Mouse (Mus musculus) heart, embryonic 14.5 days (tissue): ENCODE measurements around the gene Bahcc1. TPM values are rescaled to one million over a fixed set of nuclear protein-coding genes. Genes with fewer than 3 reads are reported as not detected.
A peak's percentile ranks its signal among the peaks of the same experiment; 100 is the strongest.

Experiments
- ATAC-seq: fragments of 200-750 bp; cut with Nextera tagmentation; 2 replicates; pipeline ENCODE4 v1.8.0; 2017; ENCODE audit warnings: low read depth, moderate TSS enrichment; ENCODE audit not compliant: insufficient number of reproducible peaks, insufficient read depth, low FRiP score
- H3K27ac ChIP-seq, 2 experiments: fragments of 200-500 bp in 1 of 2; fragments of 300-500 bp in 1 of 2; sonication (generic) in 1 of 2; replicated peaks in 1 of 2; 2 replicates each; pipeline ENCODE4 v1.5.1; 2012 to 2014; ENCODE audit warnings: low read depth in 2 of 2, low read length in 2 of 2, control low read depth in 1 of 2, mild to moderate bottlenecking in 1 of 2, mixed read lengths in 1 of 2; ENCODE audit not compliant: control insufficient read depth in 1 of 2, insufficient read depth in 1 of 2
- H3K27me3 ChIP-seq: fragments of 300-500 bp; sonication (generic); 2 replicates; pipeline ENCODE4 v1.6.1; 2014; ENCODE audit warnings: mild to moderate bottlenecking, low read length, control low read depth; ENCODE audit not compliant: control insufficient read depth, insufficient read depth
- H3K36me3 ChIP-seq: fragments of 300-500 bp; sonication (generic); 2 replicates; pipeline ENCODE4 v1.6.1; 2014; ENCODE audit warnings: mild to moderate bottlenecking, control low read depth, low read length, mixed read lengths; ENCODE audit not compliant: control insufficient read depth, insufficient read depth
- H3K4me1 ChIP-seq, 2 experiments: fragments of 200-500 bp in 1 of 2; fragments of 300-500 bp in 1 of 2; sonication (generic) in 1 of 2; 2 replicates each; pipeline ENCODE4 v1.6.1; 2012 to 2014; ENCODE audit warnings: low read length in 2 of 2, control low read depth in 1 of 2, mixed read lengths in 1 of 2; ENCODE audit not compliant: control insufficient read depth in 2 of 2, insufficient read depth in 2 of 2
- H3K4me2 ChIP-seq: fragments of 300-500 bp; sonication (generic); 2 replicates; pipeline ENCODE4 v1.6.1; 2014; ENCODE audit warnings: mild to moderate bottlenecking, low read length
- H3K4me3 ChIP-seq, 2 experiments: fragments of 200-500 bp in 1 of 2; fragments of 300-500 bp in 1 of 2; sonication (generic) in 1 of 2; 2 replicates each; pipeline ENCODE4 v1.5.1; 2012 to 2014; ENCODE audit warnings: low read length in 2 of 2, mild to moderate bottlenecking in 2 of 2, control low read depth in 1 of 2, low read depth in 1 of 2, moderate library complexity in 1 of 2; ENCODE audit not compliant: control insufficient read depth in 1 of 2, insufficient read depth in 1 of 2
- H3K9ac ChIP-seq: fragments of 300-500 bp; sonication (generic); 2 replicates; pipeline ENCODE4 v1.6.1; 2014; ENCODE audit warnings: mild to moderate bottlenecking, low read length
- H3K9me3 ChIP-seq: fragments of 300-500 bp; sonication (generic); 2 replicates; pipeline ENCODE4 v1.6.1; 2016; ENCODE audit warnings: low read length, control low read depth; ENCODE audit not compliant: control insufficient read depth
- WGBS: fragments of 180-500 bp; shearing (Covaris S2); extraction: QIAGEN DNeasy Blood & Tissue Kit; methylation state at CpG from one replicate; pipeline ENCODE4 v1.1.7; 2014; 5-methylcytosine and 5-hydroxymethylcytosine counted together
- polyA plus RNA-seq: library from polyadenylated mRNA; unstranded; fragments of >200 nt; fragmentation: Nextera tagmentation; extraction: Ambion mirVana; gene quantifications from 2 replicates; pipeline ENCODE4 v1.2.1, GENCODE M21; 2014

Bahcc1 gene
- polyA plus RNA-seq, 1 experiment from 2014 or later, result 9.1 TPM

DNA sequence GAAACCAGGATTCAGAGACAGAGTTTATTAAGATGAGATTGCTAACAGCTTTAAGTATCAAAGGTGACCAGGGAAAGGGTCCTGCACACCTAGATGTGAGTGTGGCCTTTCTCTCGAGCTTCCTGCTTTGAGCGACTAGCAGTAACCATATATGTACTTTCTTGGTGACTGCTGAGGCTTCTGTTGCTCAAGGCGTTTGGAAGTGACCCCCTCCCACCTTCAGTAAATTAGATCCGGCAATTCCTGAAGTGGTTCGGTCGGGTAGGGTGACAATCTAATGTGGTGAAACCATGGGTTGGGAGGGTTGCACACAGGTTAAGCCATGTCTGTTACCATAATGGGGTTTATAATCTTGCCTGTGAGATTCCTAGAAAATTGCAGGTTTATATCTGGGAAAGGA, 79.3 kb downstream of the Bahcc1 start:
- no peak for ATAC-seq
- Histone ChIP-seq H3K9ac (no peak overlapping the region), H3K4me2 (no peak overlapping the region), H3K4me1 (peaks cover 29 to 38% of the 10 kb centered on the region in 2 experiments), H3K4me3 (no peak overlapping the region), H3K9me3 (no peaks in the 10 kb centered on the region), H3K27me3 (no peaks in the 10 kb centered on the region), H3K27ac (no peak overlapping the region), H3K36me3 (no peaks in the 10 kb centered on the region)
- WGBS, result 88% methylated on average over 6 of the region's 6 CpGs

DNA sequence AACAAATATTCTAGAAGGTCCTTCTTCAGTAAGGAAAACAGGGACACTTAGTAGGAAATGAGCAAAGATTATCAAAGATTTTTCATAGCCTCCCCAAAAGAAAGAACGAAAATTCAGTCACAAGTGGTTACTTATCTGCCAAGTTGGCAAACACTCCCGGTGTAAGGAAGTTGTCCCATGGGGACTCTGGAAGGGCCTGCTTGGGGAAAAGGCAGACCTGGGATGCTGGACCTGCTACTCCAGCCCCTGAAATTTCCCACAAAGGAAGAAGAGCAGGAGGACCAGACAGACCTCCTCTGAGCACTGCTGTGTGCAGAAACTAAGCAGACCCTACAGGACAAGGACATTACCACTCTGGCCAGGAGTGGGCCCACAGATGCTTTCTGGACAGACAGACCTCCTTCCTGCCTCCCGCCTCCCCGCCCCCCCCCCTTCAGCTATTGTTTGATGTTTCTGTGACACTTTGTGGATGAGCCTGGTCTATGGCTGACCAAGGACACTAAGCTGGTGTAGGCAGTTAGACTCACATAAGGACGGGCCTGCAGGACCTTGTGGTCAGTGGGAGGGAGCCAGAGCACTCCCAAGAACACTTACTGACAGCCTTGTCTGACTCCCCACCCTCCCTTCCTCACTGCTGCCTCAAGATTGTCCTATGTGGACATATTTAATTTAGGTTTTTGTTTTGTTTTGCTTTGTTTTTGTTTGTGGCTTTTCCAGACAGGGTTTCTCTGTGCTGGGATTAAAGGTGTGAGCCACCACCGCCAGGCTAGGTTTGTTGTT, 81.3 kb downstream of the Bahcc1 start:
- no peak overlapping the region for H3K9ac ChIP-seq
- ATAC-seq, result no peak
- no peak overlapping the region for H3K27ac ChIP-seq
- 53% methylated on average over 6 of the region's 6 CpGs for WGBS
- no peak overlapping the region for H3K4me2 ChIP-seq
- no peaks in the 10 kb centered on the region for H3K27me3 ChIP-seq
- H3K9me3 ChIP-seq, result no peaks in the 10 kb centered on the region
- no peak overlapping the region for H3K4me3 ChIP-seq
- H3K4me1 ChIP-seq, result peaks cover 24 to 35% of the 10 kb centered on the region in 2 experiments
- H3K36me3 ChIP-seq, result no peaks in the 10 kb centered on the region

DNA sequence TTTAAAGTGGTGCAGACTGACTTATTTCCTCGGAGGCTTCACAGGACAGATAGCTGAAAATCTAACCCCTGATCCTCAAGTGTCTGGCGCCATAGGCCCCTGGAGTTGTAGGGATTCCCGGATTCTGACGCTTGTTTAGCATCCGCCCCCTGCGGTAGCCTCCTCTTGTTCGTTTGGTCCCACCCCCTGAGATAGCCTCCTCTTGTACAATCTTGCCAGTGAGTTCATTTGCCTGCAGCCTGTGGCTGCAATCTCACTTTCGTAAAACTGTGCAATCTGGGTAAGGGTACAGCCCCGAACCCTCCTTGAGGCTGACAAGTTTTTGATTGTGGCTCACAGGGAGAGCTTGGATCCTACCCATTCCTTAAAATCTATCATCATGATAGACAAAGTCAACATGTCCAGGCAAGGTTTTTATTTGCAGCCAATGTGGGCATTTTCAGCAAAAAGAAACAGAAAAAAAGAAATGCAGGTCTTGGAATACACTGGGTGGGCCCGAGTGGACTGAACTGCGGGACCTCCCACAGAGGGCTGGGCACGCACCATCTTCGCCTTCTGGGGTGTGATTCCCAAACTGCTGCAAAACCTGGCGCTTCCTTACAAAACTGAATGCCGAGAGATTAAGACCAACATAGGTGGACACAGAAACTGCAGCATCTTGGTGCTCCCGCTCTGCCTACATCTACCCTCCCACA, 82.1 kb downstream of the Bahcc1 start:
- peak overlapping the region; percentile 96 to 100; a peak in 3 of 4 replicates for H3K27ac ChIP-seq

GRCm38 (mm10) chr11:120315416-120315761, 82.6 kb downstream of the Bahcc1 start:
- H3K27me3 ChIP-seq, result no peaks in the 10 kb centered on the region
- peaks cover 23 to 32% of the 10 kb centered on the region in 2 experiments for H3K4me1 ChIP-seq
- H3K4me2 ChIP-seq, result peak overlapping the region; percentile 95
- H3K36me3 ChIP-seq, result no peaks in the 10 kb centered on the region
- WGBS, result 41% methylated on average over 4 of the region's 4 CpGs
- no peaks in the 10 kb centered on the region for H3K9me3 ChIP-seq
- peak overlapping the region; percentile 64 for H3K9ac ChIP-seq
- no peak for ATAC-seq
- H3K27ac ChIP-seq, result peak overlapping the region; percentile 96 to 100
- H3K4me3 ChIP-seq, result peak overlapping the region in 1 of 2 experiments; percentile 53; a peak in 1 of 4 replicates

More for the DNA sequence above, 82.1 kb downstream of the Bahcc1 start:
- peak overlapping the region; percentile 95 for H3K4me2 ChIP-seq
- H3K9me3 ChIP-seq, result no peaks in the 10 kb centered on the region
- ATAC-seq, result no peak
- peak overlapping the region; percentile 64; the same call in 1 of the 2 replicates for H3K9ac ChIP-seq
- no peak overlapping the region; a peak in 1 of 4 replicates for H3K4me3 ChIP-seq
- H3K27me3 ChIP-seq, result no peaks in the 10 kb centered on the region
- H3K4me1 ChIP-seq, result peaks cover 24 to 35% of the 10 kb centered on the region in 2 experiments
- 49% methylated on average over 16 of the region's 16 CpGs for WGBS
- H3K36me3 ChIP-seq, result no peaks in the 10 kb centered on the region

GRCm38 (mm10) chr11:120315832-120316689, 83.3 kb downstream of the Bahcc1 start:
- Histone ChIP-seq H3K27me3 (no peaks in the 10 kb centered on the region), H3K4me1 (peaks cover 20 to 30% of the 10 kb centered on the region in 2 experiments), H3K36me3 (no peaks in the 10 kb centered on the region), H3K27ac (peak overlapping the region; percentile 99 to 100), H3K4me3 (peak overlapping the region; percentile 52 to 53), H3K4me2 (peak overlapping the region; percentile 95), H3K9ac (peak overlapping the region; percentile 93), H3K9me3 (no peaks in the 10 kb centered on the region)
- peak; percentile 93 for ATAC-seq
- WGBS, result 9% methylated on average over 37 of the region's 37 CpGs

DNA sequence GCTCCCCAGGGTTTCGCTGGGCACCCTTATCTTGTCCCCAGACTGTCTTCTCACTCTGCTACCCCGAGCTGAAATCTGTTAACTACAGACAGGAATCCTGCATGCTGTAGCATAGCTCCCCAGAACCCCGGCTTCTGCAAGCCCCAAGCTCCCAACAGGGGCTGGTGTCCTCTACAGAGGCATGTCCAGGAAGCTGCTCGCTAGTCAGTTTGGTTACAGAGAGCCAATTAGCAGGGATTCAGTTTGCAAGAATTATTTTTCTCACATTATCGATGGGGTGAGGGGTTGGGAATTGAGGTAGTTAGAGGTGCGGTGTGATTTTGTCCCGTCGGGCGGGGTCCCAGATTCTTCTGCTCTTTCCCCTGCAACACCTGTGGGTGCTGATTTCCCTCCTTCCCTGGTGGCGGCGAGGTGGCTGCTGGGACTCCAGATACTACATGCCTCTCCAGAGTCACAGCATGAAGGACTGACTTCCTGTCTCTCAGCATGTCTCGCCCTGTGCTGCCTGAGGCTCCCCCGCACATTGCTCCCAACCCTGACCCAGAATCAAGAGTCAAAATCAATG, 84.0 kb downstream of the Bahcc1 start:
- H3K4me2 ChIP-seq, result peak overlapping the region; percentile 95
- no peaks in the 10 kb centered on the region for H3K36me3 ChIP-seq
- 9% methylated on average over 13 of the region's 13 CpGs for WGBS
- H3K4me3 ChIP-seq, result peak overlapping the region; percentile 52 to 53
- ATAC-seq, result peak; percentile 14
- H3K4me1 ChIP-seq, result peaks cover 15 to 23% of the 10 kb centered on the region in 2 experiments
- H3K9me3 ChIP-seq, result no peaks in the 10 kb centered on the region
- H3K27me3 ChIP-seq, result no peaks in the 10 kb centered on the region
- H3K27ac ChIP-seq, result peak overlapping the region; percentile 99 to 100
- H3K9ac ChIP-seq, result peak overlapping the region; percentile 93

- WGBS, result 65% methylated on average over 7 of the region's 7 CpGs
- Histone ChIP-seq H3K9ac (peak overlapping the region; percentile 93; the same call in 1 of the 2 replicates), H3K27me3 (no peaks in the 10 kb centered on the region), H3K36me3 (no peaks in the 10 kb centered on the region), H3K4me3 (no peak overlapping the region), H3K27ac (peak overlapping the region; percentile 99 to 100), H3K9me3 (no peaks in the 10 kb centered on the region), H3K4me2 (peak overlapping the region; percentile 95), H3K4me1 (peaks cover 15 to 22% of the 10 kb centered on the region in 2 experiments)
- ATAC-seq, result no peak
Observed at GRCm38 (mm10) chr11:120317456-120317855, 84.7 kb downstream of the Bahcc1 start.
